Mouse (Mus musculus) kidney, adult 11 months (tissue): ENCODE measurements around the gene Polr3b.

ENCODE experiments used
- DNase-seq: peaks from one replicate; pipeline ENCODE4 v3.0.0; 2022

Polr3b gene

DNA sequence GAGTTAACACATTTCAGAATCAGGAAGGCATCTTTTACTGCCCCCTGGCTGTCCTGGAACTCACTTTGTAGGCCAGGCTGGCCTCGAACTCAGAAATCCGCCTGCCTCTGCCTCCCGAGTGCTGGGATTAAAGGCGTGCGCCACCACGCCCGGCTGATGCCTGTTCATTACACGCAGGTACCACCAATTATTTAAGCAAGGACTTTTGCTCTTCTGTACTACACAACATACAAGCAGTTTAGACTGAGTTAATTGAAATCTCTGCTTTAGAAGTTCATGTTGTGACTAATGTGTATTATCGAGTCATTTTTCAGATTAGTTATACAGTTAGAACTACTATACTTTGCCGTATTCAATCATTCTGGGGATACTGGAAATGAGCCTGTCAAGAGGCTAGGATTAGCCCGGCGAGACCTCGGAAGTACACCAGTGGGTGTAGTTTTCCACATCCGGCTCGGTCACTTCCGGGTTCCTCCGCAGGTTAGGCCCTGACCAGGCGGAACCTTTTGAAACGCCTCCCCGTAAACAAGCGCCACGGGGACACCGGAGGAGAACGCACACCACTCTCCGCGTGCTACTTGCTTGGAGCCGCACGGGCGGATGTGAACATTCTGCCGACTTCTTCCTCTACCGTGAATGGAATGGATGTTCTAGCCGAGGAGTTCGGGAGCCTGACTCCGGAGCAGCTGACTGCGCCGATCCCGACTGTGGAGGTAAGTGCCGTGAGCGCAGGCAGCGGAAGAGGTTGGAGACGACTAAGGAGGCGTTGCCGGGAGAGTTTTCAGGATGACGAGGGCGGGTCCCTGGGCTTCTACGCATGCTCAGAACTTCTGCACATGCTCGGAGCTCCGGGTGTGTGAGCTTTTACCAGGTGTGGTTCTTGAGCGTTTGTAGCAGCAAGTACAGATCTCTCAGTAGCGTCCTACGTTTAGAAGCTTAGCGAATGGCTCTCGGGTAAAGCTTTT is at the start of gene Polr3b:
Gene Polr3b (plus strand): TSS at position 467 of the 965 bp plus-strand sequence.
- peak; percentile 95 for DNase-seq

GRCm38 (mm10) chr10:84573671-84574420 is 48.2 kb upstream of the Polr3b start:
- no peak for DNase-seq

DNA sequence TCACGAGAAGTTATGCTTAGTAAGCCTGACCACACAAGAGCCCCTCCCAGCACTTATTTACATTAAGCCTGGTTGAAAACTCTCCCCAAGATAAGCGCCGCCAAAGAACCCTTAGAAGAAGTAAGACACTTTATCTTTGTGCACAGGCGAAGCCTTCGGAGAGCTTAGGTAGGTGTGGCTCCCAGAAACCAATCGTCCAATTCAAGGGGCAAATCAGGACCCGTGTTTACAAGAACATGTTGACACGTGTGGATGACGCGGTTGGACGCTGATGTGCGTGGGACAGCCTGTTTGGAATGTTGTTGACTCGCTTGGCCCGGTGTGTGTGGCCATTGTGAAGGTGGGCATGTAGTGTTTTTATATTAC is 46.1 kb upstream of the Polr3b start:
- DNase-seq, result no peak

GRCm38 (mm10) chr10:84576395-84577070 is 45.6 kb upstream of the Polr3b start, which contains the start of gene Tcp11l2:
TSS of gene Tcp11l2 (plus strand) at chr10:84576626.
- peak; percentile 98 for DNase-seq

- peak; percentile 88 for DNase-seq
Measured at GRCm38 (mm10) chr10:84577071-84577727, 44.9 kb upstream of the Polr3b start.

GRCm38 (mm10) chr10:84578738-84579137 is 43.4 kb upstream of the Polr3b start:
- DNase-seq, result no peak

DNA sequence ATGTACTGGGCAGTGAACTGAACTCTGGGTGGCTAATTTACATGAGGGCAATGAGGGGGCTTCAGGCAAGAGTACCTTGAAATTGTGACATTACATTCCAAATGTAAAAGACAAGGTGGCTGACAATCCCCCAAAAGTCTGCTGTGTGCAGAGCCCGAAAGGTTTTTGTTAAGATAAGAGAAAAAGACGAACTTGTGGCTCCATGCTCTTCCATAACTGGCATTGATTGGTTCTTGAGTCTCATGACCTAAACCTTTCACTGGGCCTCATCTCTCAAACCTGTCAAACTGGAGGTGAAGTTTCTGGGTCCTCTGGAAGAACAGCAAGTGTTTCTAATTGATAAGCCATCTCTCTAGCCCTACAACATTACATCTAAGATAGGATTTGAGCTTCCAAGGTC is 42.6 kb upstream of the Polr3b start:
- no peak for DNase-seq

DNA sequence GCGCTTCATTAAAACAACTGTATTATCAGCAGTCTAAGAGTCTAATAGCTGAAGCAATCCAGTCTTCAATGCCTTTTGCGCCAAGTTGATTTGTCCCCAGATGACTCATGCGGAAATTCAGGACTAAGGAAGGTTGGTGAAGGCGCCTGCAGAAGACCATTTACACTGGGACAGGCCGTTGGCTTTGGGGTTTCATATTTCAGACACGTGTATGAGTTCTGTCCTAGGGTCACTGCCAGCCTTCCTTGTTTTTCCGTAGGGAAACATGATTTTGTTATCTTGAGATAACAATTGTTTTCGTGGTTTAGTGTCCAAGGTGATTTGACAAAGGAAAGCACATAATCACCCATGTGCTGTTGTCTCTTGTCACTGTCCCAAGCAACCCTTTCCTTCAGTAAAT is 40.9 kb upstream of the Polr3b start:
- no peak for DNase-seq

DNA sequence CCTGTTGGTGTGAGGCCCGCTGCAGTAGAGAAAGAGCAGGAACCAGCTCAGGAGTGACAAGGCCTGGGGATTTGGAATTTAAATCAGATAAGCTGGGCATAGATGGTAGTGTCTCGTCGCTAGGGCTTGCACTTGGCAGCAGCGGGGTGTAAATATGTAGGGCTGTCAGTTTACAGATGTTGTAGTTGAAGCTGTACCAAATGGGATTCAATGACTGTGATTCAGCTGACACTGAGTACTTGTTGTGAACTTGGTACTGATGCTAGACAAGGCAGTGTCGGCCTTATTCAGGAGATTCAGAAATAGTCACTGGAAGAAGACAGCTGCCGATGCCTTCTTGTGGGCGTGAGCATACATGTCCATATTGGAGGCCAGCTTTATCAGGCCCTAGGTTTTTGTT is 39.9 kb upstream of the Polr3b start:
- no peak for DNase-seq

DNA sequence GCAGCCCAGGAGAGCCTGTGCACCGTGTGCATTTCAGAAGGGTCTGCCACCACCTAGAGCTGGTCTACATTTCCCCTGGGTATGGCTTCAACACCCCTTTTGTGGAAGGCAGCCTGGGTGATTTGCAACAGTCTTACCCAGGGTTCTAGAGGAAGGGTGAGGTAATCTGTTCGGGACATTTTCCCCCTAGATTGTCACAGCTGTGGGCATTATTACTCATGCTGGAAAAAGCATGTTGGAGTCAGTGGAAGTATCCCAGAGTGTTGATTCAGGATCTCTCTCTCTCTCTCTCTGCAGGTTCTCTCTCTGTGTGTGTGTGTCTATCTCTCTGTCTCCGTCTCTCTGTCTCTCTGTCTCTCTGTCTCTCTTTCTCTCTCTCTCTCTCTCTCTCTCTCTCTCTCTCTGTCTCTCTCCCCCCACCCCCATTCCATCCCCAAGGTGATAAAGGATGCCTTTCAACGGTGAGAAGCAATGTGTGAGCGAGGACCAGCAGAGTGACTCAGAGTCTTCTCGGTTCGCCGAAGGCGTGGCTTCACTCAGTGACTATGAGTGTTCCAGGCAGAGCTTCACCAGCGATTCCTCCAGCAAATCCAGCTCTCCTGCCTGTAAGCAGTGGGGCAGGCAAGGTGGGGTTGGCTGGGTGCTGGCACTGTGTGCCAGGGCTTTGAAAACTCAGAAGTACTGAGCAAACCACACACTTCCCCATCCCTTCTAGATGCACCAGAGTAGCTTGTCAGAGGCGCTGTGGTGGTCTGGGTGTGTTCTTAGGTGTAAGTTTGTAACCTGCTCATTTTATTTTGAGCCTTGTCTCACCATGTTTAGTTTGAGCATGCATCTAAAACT is 37.4 kb upstream of the Polr3b start:
- no peak for DNase-seq

GRCm38 (mm10) chr10:84585294-84585650 is 36.8 kb upstream of the Polr3b start:
- DNase-seq, result no peak

DNA sequence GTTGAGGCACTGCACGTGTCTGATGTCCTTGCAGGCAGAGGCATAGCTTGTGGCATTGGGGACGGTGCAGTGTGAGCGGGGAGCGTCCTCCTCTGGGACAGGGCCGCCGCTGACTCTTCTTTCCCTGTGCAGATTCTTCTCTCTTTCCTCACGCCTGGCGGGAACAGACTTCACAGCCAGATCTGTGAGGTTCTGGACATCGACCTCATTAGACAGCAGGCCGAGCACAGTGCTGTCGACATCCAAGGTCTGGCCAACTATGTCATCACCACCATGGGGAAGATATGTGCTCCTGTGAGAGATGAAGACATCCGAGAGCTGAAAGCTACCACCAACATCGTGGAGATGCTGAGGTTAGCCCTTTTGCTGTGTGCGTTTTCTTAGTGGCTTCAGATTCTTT is 31.1 kb upstream of the Polr3b start:
- DNase-seq, result no peak

DNA sequence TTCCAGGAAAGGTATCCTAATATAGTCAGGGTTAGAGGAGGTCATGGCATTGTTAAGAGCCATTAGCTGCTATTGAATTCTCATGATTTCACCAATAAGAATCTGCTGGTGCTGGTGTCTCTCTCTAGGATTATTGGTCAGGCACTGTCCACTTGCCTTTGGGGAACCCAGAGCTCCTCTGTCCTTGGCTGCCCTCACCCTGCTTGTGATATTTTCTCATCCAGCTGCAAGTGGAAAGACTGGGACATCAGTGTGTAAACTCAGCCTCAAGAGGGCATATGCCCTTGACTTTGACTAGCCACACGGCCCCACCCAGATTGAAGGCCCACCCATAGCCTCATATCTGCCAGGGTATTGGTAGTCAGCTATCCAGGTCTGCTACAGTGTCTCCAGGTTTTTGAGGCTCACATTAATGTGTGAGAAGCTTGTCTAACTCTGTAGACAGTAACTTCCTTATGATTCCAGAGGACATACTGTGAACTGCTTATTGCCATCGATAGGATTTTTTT is 30.4 kb upstream of the Polr3b start:
- no peak for DNase-seq

GRCm38 (mm10) chr10:84592745-84593144 is 29.3 kb upstream of the Polr3b start:
- no peak for DNase-seq

- DNase-seq, result peak; percentile 32
Measured at GRCm38 (mm10) chr10:84597127-84597785, 24.8 kb upstream of the Polr3b start.

- no peak for DNase-seq
Measured at GRCm38 (mm10) chr10:84598172-84598571, 23.9 kb upstream of the Polr3b start.

- DNase-seq, result peak; percentile 46
Measured at GRCm38 (mm10) chr10:84600136-84600535, 22.0 kb upstream of the Polr3b start.

DNA sequence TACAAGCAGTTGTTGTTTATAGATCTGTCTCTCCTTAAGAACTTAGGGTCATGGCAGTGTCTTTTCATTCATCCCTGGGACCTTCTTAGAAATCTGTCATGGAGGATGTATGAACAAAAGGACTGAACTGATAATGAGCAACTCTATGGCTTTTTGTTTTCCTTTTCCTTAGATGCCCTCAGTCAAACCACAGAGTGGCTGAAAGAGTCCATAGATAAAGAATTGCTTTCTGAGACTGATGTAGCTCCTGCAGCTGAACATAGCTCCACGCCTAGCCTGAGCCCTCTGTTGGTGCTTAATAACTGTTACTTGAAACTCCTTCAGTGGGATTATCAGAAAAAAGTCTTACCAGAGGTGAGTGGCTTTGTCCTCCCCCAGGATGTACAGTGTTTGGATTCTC is 17.8 kb upstream of the Polr3b start:
- DNase-seq, result no peak

GRCm38 (mm10) chr10:84608361-84608760 is 13.7 kb upstream of the Polr3b start:
- no peak for DNase-seq

DNA sequence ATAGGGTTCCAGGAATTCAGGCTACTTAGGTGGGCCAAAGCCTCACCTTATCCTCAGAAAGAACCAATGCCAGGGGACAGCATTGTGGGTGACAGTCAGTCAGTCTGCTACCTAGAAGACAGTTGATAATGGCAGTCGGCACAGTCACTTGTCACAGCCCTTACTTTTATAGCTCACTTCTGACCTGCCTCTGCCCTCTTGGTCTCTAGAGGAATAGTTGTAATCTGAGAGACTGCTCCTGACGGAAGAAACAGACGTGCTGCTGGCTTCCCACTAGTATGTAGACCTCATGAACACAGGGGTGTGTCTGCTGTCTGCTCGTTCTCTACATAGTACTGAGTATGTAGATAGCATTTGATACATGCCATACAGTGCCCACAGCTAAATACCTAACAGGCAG is 11.8 kb upstream of the Polr3b start:
- DNase-seq, result no peak

DNA sequence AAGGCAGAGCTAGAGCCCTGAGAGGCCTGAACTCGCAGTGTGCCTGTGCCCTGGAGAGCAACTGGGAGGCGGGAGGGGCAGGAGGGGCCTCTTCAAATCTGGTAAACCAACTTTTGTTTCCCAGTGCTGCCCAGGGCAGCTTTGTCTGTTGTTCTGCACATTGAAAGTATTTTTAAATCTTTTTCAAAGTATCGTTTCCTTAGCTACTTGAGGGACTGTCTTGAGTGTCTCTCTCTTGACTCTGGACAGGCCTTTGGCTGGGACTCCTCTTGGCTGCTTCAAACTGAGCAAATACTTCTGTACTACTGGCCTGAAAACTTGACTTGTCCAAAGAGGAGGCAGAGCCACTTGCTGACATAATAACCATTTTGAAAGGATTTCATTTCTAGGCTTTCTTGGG is 11.3 kb upstream of the Polr3b start:
- DNase-seq, result no peak
